Mouse (Mus musculus) limb, embryonic 10.5 days (tissue): ENCODE measurements around the gene 6330409D20Rik. TPM values are rescaled to one million over a fixed set of nuclear protein-coding genes. Genes with fewer than 3 reads are reported as not detected.

Experiments
- DNase-seq: peaks from one replicate; pipeline ENCODE4 v3.0.0-alpha.2; 2017; ENCODE audit warnings: low spot score
- H3K27ac ChIP-seq: fragments of 300-500 bp; sonication (generic); 2 replicates; pipeline ENCODE4 v1.5.1; 2016; ENCODE audit warnings: mild to moderate bottlenecking
- H3K27me3 ChIP-seq: fragments of 300-500 bp; sonication (generic); 2 replicates; pipeline ENCODE4 v1.6.1; 2016; ENCODE audit warnings: low read depth, mild to moderate bottlenecking; ENCODE audit not compliant: poor library complexity, severe bottlenecking
- H3K36me3 ChIP-seq: fragments of 300-500 bp; sonication (generic); 2 replicates; pipeline ENCODE4 v1.6.1; 2016; ENCODE audit warnings: mild to moderate bottlenecking, moderate library complexity
- H3K4me1 ChIP-seq: fragments of 300-500 bp; sonication (generic); 2 replicates; pipeline ENCODE4 v1.6.1; 2016
- H3K4me3 ChIP-seq: fragments of 300-500 bp; sonication (generic); 2 replicates; pipeline ENCODE4 v1.5.1; 2016; ENCODE audit warnings: mild to moderate bottlenecking, moderate library complexity
- H3K9me3 ChIP-seq: fragments of 300-500 bp; sonication (generic); replicated peaks from 2 replicates; pipeline ENCODE4 v1.6.1; 2016; ENCODE audit warnings: mild to moderate bottlenecking
- WGBS: fragments of 180-500 bp; shearing (Covaris S2); methylation state at CpG from one replicate; pipeline ENCODE4 v1.1.7; 2016; 5-methylcytosine and 5-hydroxymethylcytosine counted together
- polyA plus RNA-seq: library from polyadenylated mRNA; unstranded; fragments of >200 nt; fragmentation: Nextera tagmentation; extraction: Ambion mirVana; gene quantifications from 2 replicates; pipeline ENCODE4 v1.2.1, GENCODE M21; 2016

The 6330409D20Rik gene
- polyA plus RNA-seq, 1 experiment from 2014 or later, result not detected

GRCm38 (mm10) chr2:32731911-32732310, 8.9 kb downstream of the 6330409D20Rik start:
- DNase-seq, result no peak
- no peaks in the 10 kb centered on the region for H3K9me3 ChIP-seq
- H3K27ac ChIP-seq, result peak overlapping the region; percentile 82
- no peaks in the 10 kb centered on the region for H3K27me3 ChIP-seq
- 75% methylated on average over 4 of the region's 4 CpGs for WGBS
- no peaks in the 10 kb centered on the region for H3K36me3 ChIP-seq
- 0 out of 2 replicates have a peak overlapping the region, but pooled peaks have one; percentile 9 for H3K4me3 ChIP-seq
- H3K4me1 ChIP-seq, result peaks cover 78% of the 10 kb centered on the region

- peak; percentile 85 for DNase-seq
- H3K4me3 ChIP-seq, result peak overlapping the region; percentile 35
- no peaks in the 10 kb centered on the region for H3K27me3 ChIP-seq
- no peaks in the 10 kb centered on the region for H3K9me3 ChIP-seq
- 12% methylated on average over 11 of the region's 11 CpGs for WGBS
- peak overlapping the region; percentile 82 for H3K27ac ChIP-seq
- no peaks in the 10 kb centered on the region for H3K36me3 ChIP-seq
- H3K4me1 ChIP-seq, result peaks cover 75% of the 10 kb centered on the region
Measured at GRCm38 (mm10) chr2:32730854-32731253, 10.0 kb downstream of the 6330409D20Rik start.

DNA sequence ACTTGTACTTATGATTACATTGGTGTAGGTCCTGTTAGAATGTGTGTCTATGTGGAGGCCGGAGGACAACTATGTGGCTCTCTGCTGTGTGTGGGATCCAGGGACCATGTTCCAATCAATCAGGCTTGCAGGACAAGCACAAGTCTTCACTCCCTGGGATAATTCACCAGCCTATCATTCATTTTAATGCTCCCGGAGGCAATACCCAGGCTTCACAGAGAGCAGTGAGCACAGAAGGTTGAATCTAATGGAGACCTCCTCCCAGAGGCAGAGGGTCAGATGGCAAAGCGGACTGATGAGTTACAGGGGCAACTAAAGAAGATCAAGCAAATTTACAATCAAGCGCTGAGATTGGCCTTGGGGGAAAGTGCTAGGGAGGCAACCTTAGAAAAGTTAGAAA, 11.3 kb downstream of the 6330409D20Rik start:
- H3K27me3 ChIP-seq, result no peaks in the 10 kb centered on the region
- peak overlapping the region; percentile 82 for H3K27ac ChIP-seq
- no peaks in the 10 kb centered on the region for H3K9me3 ChIP-seq
- peaks cover 63% of the 10 kb centered on the region for H3K4me1 ChIP-seq
- H3K36me3 ChIP-seq, result no peaks in the 10 kb centered on the region
- WGBS, result 42% methylated on average over 4 of the region's 4 CpGs
- no peak overlapping the region for H3K4me3 ChIP-seq
- no peak for DNase-seq

GRCm38 (mm10) chr2:32728463-32728862, 12.4 kb downstream of the 6330409D20Rik start:
- Histone ChIP-seq H3K4me3 (peak overlapping the region; percentile 52), H3K36me3 (no peaks in the 10 kb centered on the region), H3K4me1 (peaks cover 57% of the 10 kb centered on the region), H3K9me3 (no peaks in the 10 kb centered on the region), H3K27me3 (no peaks in the 10 kb centered on the region), H3K27ac (peak overlapping the region; percentile 81)
- no peak for DNase-seq
- WGBS, result 48% methylated on average over 7 of the region's 7 CpGs

DNA sequence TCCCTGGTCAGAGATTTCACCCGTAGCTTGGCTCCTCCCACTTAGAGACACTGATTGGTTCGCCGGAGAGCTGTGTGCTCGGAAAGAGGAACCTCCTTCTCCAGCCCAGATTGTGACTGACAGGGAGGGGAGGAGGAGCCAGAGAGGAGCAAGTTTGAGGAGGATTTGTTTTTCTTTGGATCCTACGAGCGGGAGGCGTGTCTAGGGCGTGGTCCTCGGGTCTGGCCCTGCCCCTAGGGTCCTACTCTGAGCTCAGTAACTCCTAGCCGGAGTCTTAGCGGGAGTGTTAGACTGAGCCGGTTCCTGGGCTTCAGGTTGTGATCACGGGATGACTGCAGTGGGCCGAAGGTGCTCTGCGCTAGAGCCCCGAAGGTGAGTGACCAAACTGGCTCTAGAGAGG, 13.4 kb downstream of the 6330409D20Rik start:
- Histone ChIP-seq H3K4me1 (peaks cover 53% of the 10 kb centered on the region), H3K27ac (peak overlapping the region; percentile 81), H3K9me3 (no peaks in the 10 kb centered on the region), H3K27me3 (no peaks in the 10 kb centered on the region), H3K4me3 (peak overlapping the region; percentile 52), H3K36me3 (no peaks in the 10 kb centered on the region)
- peak; percentile 90 for DNase-seq
- WGBS, result 0% methylated on average over 16 of the region's 16 CpGs

GRCm38 (mm10) chr2:32724832-32725790, 15.7 kb downstream of the 6330409D20Rik start:
- H3K27me3 ChIP-seq, result no peaks in the 10 kb centered on the region
- 84% methylated on average over 16 of the region's 16 CpGs for WGBS

GRCm38 (mm10) chr2:32724149-32724548, 16.7 kb downstream of the 6330409D20Rik start:
- Histone ChIP-seq H3K27ac (no peak overlapping the region), H3K27me3 (no peaks in the 10 kb centered on the region), H3K4me3 (no peak overlapping the region), H3K36me3 (no peaks in the 10 kb centered on the region), H3K4me1 (peaks cover 33% of the 10 kb centered on the region), H3K9me3 (no peaks in the 10 kb centered on the region)
- no peak for DNase-seq
- 78% methylated on average over 4 of the region's 4 CpGs for WGBS

More at GRCm38 (mm10) chr2:32724832-32725790, 15.7 kb downstream of the 6330409D20Rik start:
- H3K9me3 ChIP-seq, result no peaks in the 10 kb centered on the region
- H3K4me3 ChIP-seq, result no peak overlapping the region
- no peaks in the 10 kb centered on the region for H3K36me3 ChIP-seq
- peaks cover 43% of the 10 kb centered on the region for H3K4me1 ChIP-seq
- no peak overlapping the region for H3K27ac ChIP-seq
- no peak for DNase-seq

DNA sequence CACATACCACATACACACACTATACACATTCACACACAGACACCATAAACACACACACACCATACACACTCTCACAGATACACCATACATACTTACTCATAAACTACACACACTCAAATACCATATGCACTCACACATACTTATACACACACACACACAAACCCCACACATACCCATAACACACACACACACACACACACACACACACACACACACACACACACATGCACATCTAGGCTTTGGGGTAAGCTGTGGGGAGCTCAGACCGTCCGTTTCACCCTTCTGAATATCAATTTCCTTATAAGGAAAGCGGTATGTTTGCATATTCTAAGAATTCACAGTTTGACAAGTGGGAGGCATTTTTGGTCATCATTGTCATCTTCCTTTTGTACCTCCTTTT, 18.2 kb downstream of the 6330409D20Rik start:
- H3K27me3 ChIP-seq, result no peaks in the 10 kb centered on the region; the same call in 1 of the 2 replicates
- H3K9me3 ChIP-seq, result no peaks in the 10 kb centered on the region
- H3K36me3 ChIP-seq, result no peaks in the 10 kb centered on the region
- H3K4me3 ChIP-seq, result no peak overlapping the region
- no peak overlapping the region for H3K27ac ChIP-seq
- WGBS, result 84% methylated on average over 3 of the region's 3 CpGs
- peaks cover 26% of the 10 kb centered on the region for H3K4me1 ChIP-seq
- no peak for DNase-seq

- no peak for DNase-seq
- 59% methylated on average over 6 of the region's 6 CpGs for WGBS
- H3K27ac ChIP-seq, result no peak overlapping the region
- no peak overlapping the region for H3K4me3 ChIP-seq
- H3K27me3 ChIP-seq, result no peaks in the 10 kb centered on the region; the same call in 1 of the 2 replicates
- H3K36me3 ChIP-seq, result no peaks in the 10 kb centered on the region
- no peaks in the 10 kb centered on the region for H3K9me3 ChIP-seq
- H3K4me1 ChIP-seq, result peaks cover 20% of the 10 kb centered on the region
Measured at GRCm38 (mm10) chr2:32722046-32722445, 18.8 kb downstream of the 6330409D20Rik start.

DNA sequence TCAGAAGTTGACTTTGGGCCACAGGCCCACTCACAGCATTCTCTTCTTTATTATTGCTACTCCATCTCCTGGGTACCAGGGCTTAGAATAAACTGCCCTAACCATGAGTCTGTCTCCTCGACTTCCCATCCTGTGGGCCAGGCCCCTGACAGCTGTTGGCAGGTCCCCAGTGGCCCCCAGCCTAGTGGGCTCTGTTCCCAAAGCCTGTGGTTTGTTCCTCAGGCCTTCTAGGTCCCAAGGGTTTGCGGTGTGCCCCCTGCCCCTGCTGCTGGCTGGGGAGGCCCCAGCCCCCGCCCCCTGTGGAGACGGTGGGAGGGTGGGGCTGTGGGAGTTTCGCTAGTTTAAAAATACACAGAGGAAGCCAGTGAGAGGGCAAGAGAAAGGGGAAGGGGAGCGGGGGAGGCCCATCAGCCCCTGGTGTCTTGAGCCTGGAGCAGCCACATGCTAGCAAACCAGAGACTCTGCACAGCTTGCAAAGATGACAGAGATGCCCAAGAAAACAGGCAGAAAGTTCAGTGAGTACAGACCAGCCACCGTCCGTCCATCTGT, 20.1 kb downstream of the 6330409D20Rik start, which contains the start of gene Sh2d3c:
TSS of gene Sh2d3c (plus strand) at position 375 of the 549 bp plus-strand sequence.
- Histone ChIP-seq H3K4me1 (peaks cover 19% of the 10 kb centered on the region), H3K4me3 (no peak within 1 kb of the TSS), H3K27me3 (no peaks in the 10 kb centered on the region; the same call in 1 of the 2 replicates), H3K36me3 (no peaks in the 10 kb centered on the region), H3K9me3 (no peaks in the 10 kb centered on the region), H3K27ac (peak within 1 kb of the TSS; percentile 56; the same call in 1 of the 2 replicates)
- no peak for DNase-seq
- 64% methylated on average over 8 of the region's 8 CpGs for WGBS

DNA sequence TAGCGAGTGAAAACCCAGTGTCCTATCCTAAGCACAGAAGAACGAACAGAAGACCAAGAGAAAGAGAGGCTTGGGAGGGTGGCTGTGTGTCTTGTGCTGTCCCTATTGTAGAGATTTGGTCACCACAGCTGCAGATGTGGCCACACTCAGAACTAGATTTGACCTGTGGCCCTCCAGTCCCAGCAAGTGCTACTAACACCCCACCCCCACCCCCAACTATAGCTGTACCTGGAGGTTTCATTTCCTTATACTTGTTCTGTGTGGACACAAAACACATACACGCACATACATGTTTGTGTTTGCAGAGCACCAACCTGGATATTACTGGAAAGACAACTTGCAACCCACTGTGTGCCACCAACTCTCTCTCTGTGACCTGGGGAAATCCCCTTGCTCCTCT, 20.8 kb downstream of the 6330409D20Rik start:
- Histone ChIP-seq H3K27ac (no peak overlapping the region), H3K4me1 (peaks cover 21% of the 10 kb centered on the region), H3K9me3 (no peaks in the 10 kb centered on the region), H3K27me3 (no peaks in the 10 kb centered on the region; the same call in 1 of the 2 replicates), H3K4me3 (no peak overlapping the region), H3K36me3 (no peaks in the 10 kb centered on the region)
- no peak for DNase-seq
- WGBS, result 91% methylated on average over 3 of the region's 3 CpGs

GRCm38 (mm10) chr2:32718761-32719160, 22.1 kb downstream of the 6330409D20Rik start:
- Histone ChIP-seq H3K4me1 (peaks cover 34% of the 10 kb centered on the region), H3K27me3 (no peaks in the 10 kb centered on the region; the same call in 1 of the 2 replicates), H3K9me3 (no peaks in the 10 kb centered on the region), H3K27ac (peak overlapping the region; percentile 67), H3K4me3 (no peak overlapping the region), H3K36me3 (no peaks in the 10 kb centered on the region)
- DNase-seq, result no peak
- 65% methylated on average over 9 of the region's 9 CpGs for WGBS

GRCm38 (mm10) chr2:32714987-32715425, 25.8 kb downstream of the 6330409D20Rik start:
- Histone ChIP-seq H3K27me3 (no peaks in the 10 kb centered on the region; the same call in 1 of the 2 replicates), H3K9me3 (no peaks in the 10 kb centered on the region), H3K36me3 (peaks cover 16% of the 10 kb centered on the region), H3K4me3 (0 out of 2 replicates have a peak overlapping the region, but pooled peaks have one; percentile 0), H3K27ac (peak overlapping the region; percentile 69), H3K4me1 (peaks cover 40% of the 10 kb centered on the region)
- DNase-seq, result no peak
- WGBS, result 58% methylated on average over 4 of the region's 4 CpGs
